Comparison of ENCODE assay signal across 21 mouse cellular contexts in genomic region chr8:113763592-113764355, GRCm38 (mm10).
DNase-seq lines count a peak whose midpoint lies in the region; ATAC-seq lines count a peak whose summit lies in the region.
"Had no signal": no experiment of that assay in that cellular context is flagged by ENCODE, and none has a peak within 500 bp of the region (broad histone marks: within the 10 kb centered on the region; RNA-seq: fewer than 3 reads in every experiment).

No protein-coding gene starts in this region.

- peak; percentile 79 for ATAC-seq in megakaryocyte, adult 5-6 weeks (ENCODE audit: poor library complexity, severe bottlenecking)
- no peak for ATAC-seq in megakaryocyte-erythroid progenitor cell, adult 5-6 weeks (replicated peaks; ENCODE audit: low FRiP score, low TSS enrichment, poor library complexity, severe bottlenecking)
- ATAC-seq: forebrain, postnatal 0 days; intestine, embryonic 15.5 days; midbrain, embryonic 16.5 days had no signal

- DNase-seq in adrenal gland, postnatal 10 days, result peak; percentile 6
- DNase-seq in adrenal gland, postnatal 25 days, result no peak
- peak; percentile 9 for DNase-seq in adrenal gland, postnatal 14 days
- DNase-seq in embryo, embryonic 11 days, result peak; percentile 44
- DNase-seq in layer of hippocampus, adult 9-11 months, result no peak
- no peak for DNase-seq in spleen, postnatal 10 days (ENCODE audit: low spot score in 2 of 2)
- DNase-seq: cerebellum, adult 11-12 months; cerebellum, postnatal 10 days; forebrain, postnatal 0 days; gastrocnemius, postnatal 25 days; heart, adult 2 months; heart, postnatal 14 days; kidney, adult 8-10 months; kidney, postnatal 25 days; lung, embryonic 14.5 days; right cerebral cortex, adult 18-20 months; thymus, adult 2 months had no signal

Comparison
In these comparisons a context has a peak if more than half of its experiments do, and no peak if none do; other contexts are left out.
1. DNase-seq: peak in adrenal gland, postnatal 10 days (single experiment), adrenal gland, postnatal 14 days (single experiment) and embryo, embryonic 11 days (single experiment); none in adrenal gland, postnatal 25 days (single experiment), layer of hippocampus, adult 9-11 months (single experiment) and spleen, postnatal 10 days (0 of 2).